Mouse (Mus musculus) midbrain, embryonic 10.5 days (tissue): Measurements from ENCODE around the gene Col28a1. TPM values are rescaled to one million over a fixed set of nuclear protein-coding genes. Genes with fewer than 3 reads are reported as not detected.

Experiments used
- DNase-seq: peaks from one replicate; pipeline ENCODE4 v3.0.0-alpha.2; 2017; ENCODE audit warnings: low spot score
- H3K27ac ChIP-seq: fragments of 300-500 bp; sonication (generic); replicated peaks from 2 replicates; pipeline ENCODE4 v1.5.1; 2016; ENCODE audit warnings: mild to moderate bottlenecking
- H3K27me3 ChIP-seq: fragments of 300-500 bp; sonication (generic); 2 replicates; pipeline ENCODE4 v1.6.1; 2016; ENCODE audit warnings: low read depth, mild to moderate bottlenecking; ENCODE audit not compliant: poor library complexity, severe bottlenecking
- H3K36me3 ChIP-seq: fragments of 300-500 bp; sonication (generic); 2 replicates; pipeline ENCODE4 v1.6.1; 2016; ENCODE audit warnings: mild to moderate bottlenecking, moderate library complexity
- H3K4me1 ChIP-seq: fragments of 300-500 bp; sonication (generic); 2 replicates; pipeline ENCODE4 v1.6.1; 2016
- H3K4me3 ChIP-seq: fragments of 300-500 bp; sonication (generic); 2 replicates; pipeline ENCODE4 v1.5.1; 2016; ENCODE audit warnings: mild to moderate bottlenecking, moderate library complexity
- H3K9me3 ChIP-seq: fragments of 300-500 bp; sonication (generic); replicated peaks from 2 replicates; pipeline ENCODE4 v1.6.1; 2016; ENCODE audit warnings: mild to moderate bottlenecking
- WGBS: fragments of 180-500 bp; shearing (Covaris S2); methylation state at CpG from one replicate; pipeline ENCODE4 v1.1.7; 2016; 5-methylcytosine and 5-hydroxymethylcytosine counted together
- polyA plus RNA-seq: library from polyadenylated mRNA; unstranded; fragments of >200 nt; fragmentation: Nextera tagmentation; extraction: Ambion mirVana; gene quantifications from 2 replicates; pipeline ENCODE4 v1.2.1, GENCODE M21; 2016

Col28a1 gene
- not detected in 2 replicates for polyA plus RNA-seq

- Histone ChIP-seq H3K4me1 (no peaks in the 10 kb centered on the region), H3K36me3 (no peaks in the 10 kb centered on the region), H3K27ac (no peak within 1 kb of the TSS), H3K27me3 (no peaks in the 10 kb centered on the region), H3K9me3 (peaks cover 8% of the 10 kb centered on the region), H3K4me3 (no peak within 1 kb of the TSS)
- DNase-seq = no peak
These were observed at the start of gene Col28a1 for GRCm38 (mm10) chr6:8192517-8192916. Col28a1 (minus strand) TSS chr6:8192617.

- no peaks in the 10 kb centered on the region for H3K9me3 ChIP-seq
- no peaks in the 10 kb centered on the region for H3K27me3 ChIP-seq
- no peak overlapping the region for H3K4me3 ChIP-seq
- no peak overlapping the region for H3K27ac ChIP-seq
- peaks cover 57% of the 10 kb centered on the region for H3K36me3 ChIP-seq
- WGBS = 91% methylated on average over 3 of the region's 3 CpGs
- H3K4me1 ChIP-seq = no peaks in the 10 kb centered on the region
- DNase-seq = no peak
These were observed 36.2 kb upstream of the Col28a1 start for GRCm38 (mm10) chr6:8228596-8228995.

GRCm38 (mm10) chr6:8227035-8227434, 34.6 kb upstream of the Col28a1 start:
- Histone ChIP-seq H3K9me3 (no peaks in the 10 kb centered on the region), H3K27ac (no peak overlapping the region), H3K36me3 (peaks cover 46% of the 10 kb centered on the region), H3K27me3 (no peaks in the 10 kb centered on the region), H3K4me3 (no peak overlapping the region), H3K4me1 (no peaks in the 10 kb centered on the region)
- DNase-seq = no peak
- 87% methylated on average over 3 of the region's 3 CpGs for WGBS

DNA sequence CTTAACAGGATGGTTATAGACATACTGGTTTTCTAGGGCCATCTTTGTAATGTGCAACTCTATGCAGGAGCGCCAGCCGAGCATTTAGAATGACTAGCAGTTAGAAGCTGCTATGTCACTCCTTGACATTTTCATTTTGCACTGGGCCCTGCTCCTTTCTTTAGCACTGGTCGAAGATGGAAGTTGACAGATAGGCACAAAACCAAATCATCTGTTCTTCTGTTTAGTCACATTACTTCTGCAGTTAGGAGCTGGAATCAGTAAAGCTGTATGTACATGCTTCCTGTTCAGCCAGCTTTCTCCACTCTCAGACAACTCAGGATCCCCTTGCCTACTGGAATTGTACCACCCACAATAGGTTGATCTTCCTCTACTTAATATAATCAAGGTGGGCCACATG, 18.2 kb upstream of the Col28a1 start:
- no peaks in the 10 kb centered on the region for H3K27me3 ChIP-seq
- H3K36me3 ChIP-seq = peaks cover 26% of the 10 kb centered on the region
- H3K4me3 ChIP-seq = peak overlapping the region; percentile 79; the same call in 1 of the 2 replicates
- WGBS = 88% methylated on average over 3 of the region's 3 CpGs
- peaks cover 11% of the 10 kb centered on the region for H3K4me1 ChIP-seq
- no peak for DNase-seq
- H3K27ac ChIP-seq = no peak overlapping the region
- H3K9me3 ChIP-seq = no peaks in the 10 kb centered on the region

GRCm38 (mm10) chr6:8209866-8210186, 17.4 kb upstream of the Col28a1 start:
- WGBS = 16% methylated on average over 10 of the region's 10 CpGs
- DNase-seq = no peak
- Histone ChIP-seq H3K27me3 (no peaks in the 10 kb centered on the region), H3K4me3 (peak overlapping the region; percentile 79), H3K4me1 (peaks cover 11% of the 10 kb centered on the region), H3K27ac (peak overlapping the region; percentile 97), H3K36me3 (peaks cover 18% of the 10 kb centered on the region), H3K9me3 (no peaks in the 10 kb centered on the region)

- H3K9me3 ChIP-seq = no peaks in the 10 kb centered on the region
- peaks cover 11% of the 10 kb centered on the region for H3K4me1 ChIP-seq
- WGBS = under 1% methylated on average over 87 of the region's 90 CpGs
- H3K4me3 ChIP-seq = peak within 1 kb of the TSS; percentile 79
- DNase-seq = peak; percentile 94
- no peaks in the 10 kb centered on the region for H3K27me3 ChIP-seq
- H3K27ac ChIP-seq = peak within 1 kb of the TSS; percentile 97
- H3K36me3 ChIP-seq = peaks cover 14% of the 10 kb centered on the region
These were observed 16.8 kb upstream of the Col28a1 start, which contains the start of gene Mios for GRCm38 (mm10) chr6:8209047-8209865. Mios (plus strand) TSS chr6:8209222.

GRCm38 (mm10) chr6:8189917-8190316, 2.5 kb downstream of the Col28a1 start:
- 71% methylated on average over 3 of the region's 3 CpGs for WGBS
- no peaks in the 10 kb centered on the region for H3K27me3 ChIP-seq
- H3K36me3 ChIP-seq = no peaks in the 10 kb centered on the region
- H3K27ac ChIP-seq = no peak overlapping the region
- no peaks in the 10 kb centered on the region for H3K4me1 ChIP-seq
- no peak for DNase-seq
- no peak overlapping the region for H3K4me3 ChIP-seq
- no peaks in the 10 kb centered on the region for H3K9me3 ChIP-seq

DNA sequence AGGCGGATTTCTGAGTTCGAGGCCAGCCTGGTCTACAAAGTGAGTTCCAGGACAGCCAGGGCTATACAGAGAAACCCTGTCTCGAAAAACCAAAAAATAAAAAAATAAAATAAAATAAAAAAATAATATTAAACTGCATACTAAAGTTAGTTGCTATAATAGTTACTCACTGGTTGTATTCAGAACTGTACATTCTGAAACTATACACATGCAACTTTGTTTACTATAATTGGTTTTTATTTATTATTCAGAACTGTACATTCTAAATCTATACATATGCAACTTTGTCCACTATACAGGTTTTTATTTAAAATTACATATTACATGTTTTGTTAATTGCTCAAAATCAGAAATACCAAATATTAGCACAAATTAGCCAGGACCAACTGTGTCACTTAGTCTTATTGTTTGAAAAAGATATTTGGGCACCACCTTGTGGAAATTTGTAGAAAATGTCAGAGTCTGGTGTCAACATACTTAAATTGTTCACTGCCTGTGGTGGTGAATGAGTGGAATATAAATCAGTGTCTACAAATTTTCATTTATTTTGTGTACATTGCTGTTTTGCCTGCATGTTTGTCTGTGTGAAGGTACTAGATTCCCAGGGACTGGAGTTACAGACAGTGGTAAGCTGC, 3.7 kb downstream of the Col28a1 start:
- DNase-seq = no peak
- 85% methylated on average over 3 of the region's 3 CpGs for WGBS

DNA sequence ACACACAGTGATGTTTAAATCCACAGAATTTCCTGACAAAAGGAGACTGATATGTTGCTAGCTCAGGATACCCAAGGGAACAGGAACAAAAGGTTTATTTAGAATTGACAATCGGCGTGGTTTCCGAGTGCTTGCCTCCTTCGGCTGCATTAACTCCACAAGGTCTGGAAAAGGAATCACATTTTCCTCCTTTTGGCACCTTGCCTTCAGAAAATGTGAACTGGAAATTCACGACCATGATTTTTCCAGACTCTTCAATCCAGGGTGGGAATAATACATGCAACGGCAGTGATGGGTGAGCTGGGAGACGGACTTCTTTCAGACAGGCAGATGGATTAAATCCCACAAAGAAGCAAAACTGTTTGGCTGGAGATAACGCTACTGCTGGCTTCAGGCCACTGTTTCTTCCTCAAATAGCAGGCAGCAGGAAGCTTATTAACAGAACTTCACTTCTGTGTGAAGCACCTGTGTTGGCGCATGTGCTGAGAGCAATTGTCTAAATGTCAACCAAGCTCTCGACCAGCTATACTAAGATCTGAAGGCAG, 13.9 kb downstream of the Col28a1 start:
- peak overlapping the region; percentile 74 for H3K27ac ChIP-seq
- H3K27me3 ChIP-seq = no peaks in the 10 kb centered on the region
- no peaks in the 10 kb centered on the region for H3K36me3 ChIP-seq
- peaks cover 22% of the 10 kb centered on the region for H3K4me1 ChIP-seq
- H3K9me3 ChIP-seq = no peaks in the 10 kb centered on the region
- DNase-seq = peak; percentile 16
- peak overlapping the region; percentile 31; the same call in 1 of the 2 replicates for H3K4me3 ChIP-seq
- 34% methylated on average over 10 of the region's 10 CpGs for WGBS

More for the DNA sequence above, 3.7 kb downstream of the Col28a1 start:
- Histone ChIP-seq H3K4me3 (no peak overlapping the region), H3K4me1 (no peaks in the 10 kb centered on the region), H3K27ac (no peak overlapping the region), H3K36me3 (no peaks in the 10 kb centered on the region), H3K27me3 (no peaks in the 10 kb centered on the region), H3K9me3 (no peaks in the 10 kb centered on the region)

GRCm38 (mm10) chr6:8176116-8176515, 16.3 kb downstream of the Col28a1 start:
- H3K4me3 ChIP-seq = no peak overlapping the region
- H3K36me3 ChIP-seq = no peaks in the 10 kb centered on the region
- H3K27ac ChIP-seq = no peak overlapping the region
- WGBS = 94% methylated on average over 2 of the region's 2 CpGs
- H3K9me3 ChIP-seq = no peaks in the 10 kb centered on the region
- no peaks in the 10 kb centered on the region for H3K27me3 ChIP-seq
- DNase-seq = no peak
- peaks cover 22% of the 10 kb centered on the region for H3K4me1 ChIP-seq

GRCm38 (mm10) chr6:8175346-8175745, 17.1 kb downstream of the Col28a1 start:
- peaks cover 22% of the 10 kb centered on the region for H3K4me1 ChIP-seq
- DNase-seq = no peak
- H3K9me3 ChIP-seq = no peaks in the 10 kb centered on the region
- WGBS = 96% methylated on average over 7 of the region's 7 CpGs
- no peak overlapping the region for H3K27ac ChIP-seq
- H3K36me3 ChIP-seq = no peaks in the 10 kb centered on the region
- no peak overlapping the region for H3K4me3 ChIP-seq
- no peaks in the 10 kb centered on the region for H3K27me3 ChIP-seq

- no peaks in the 10 kb centered on the region for H3K36me3 ChIP-seq
- 63% methylated on average over 2 of the region's 2 CpGs for WGBS
- H3K9me3 ChIP-seq = no peaks in the 10 kb centered on the region
- H3K4me1 ChIP-seq = peaks cover 20% of the 10 kb centered on the region
- H3K27ac ChIP-seq = no peak overlapping the region
- no peak for DNase-seq
- no peak overlapping the region for H3K4me3 ChIP-seq
- H3K27me3 ChIP-seq = no peaks in the 10 kb centered on the region
These were observed 18.4 kb downstream of the Col28a1 start for GRCm38 (mm10) chr6:8174062-8174461.

DNA sequence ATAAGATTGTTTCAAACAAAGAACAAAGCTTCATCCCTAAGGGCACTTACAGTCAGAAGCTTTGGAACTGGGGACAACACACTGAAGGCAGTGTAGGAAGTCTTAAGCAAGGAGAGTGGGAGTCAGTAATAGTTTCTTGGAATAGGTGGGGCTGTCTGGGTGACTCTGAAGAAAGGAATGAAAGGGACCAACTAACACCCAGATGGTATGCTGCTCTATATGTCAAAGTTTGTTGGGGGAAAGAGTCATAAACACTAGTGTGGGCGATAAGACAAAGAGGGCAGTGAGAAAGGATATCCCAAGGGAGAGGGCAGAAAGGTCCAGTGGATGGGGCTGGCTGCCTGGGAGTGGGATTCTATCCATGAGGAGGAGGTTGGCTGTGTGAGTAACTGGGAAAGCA, 20.3 kb downstream of the Col28a1 start:
- 80% methylated on average over 1 of the region's 1 CpGs for WGBS
- H3K27me3 ChIP-seq = no peaks in the 10 kb centered on the region

More for the DNA sequence above, 20.3 kb downstream of the Col28a1 start:
- Histone ChIP-seq H3K27ac (no peak overlapping the region), H3K36me3 (no peaks in the 10 kb centered on the region), H3K4me1 (peaks cover 3% of the 10 kb centered on the region; the same call in 1 of the 2 replicates), H3K4me3 (no peak overlapping the region), H3K9me3 (no peaks in the 10 kb centered on the region)
- DNase-seq = no peak
